Mouse (Mus musculus) lung, postnatal 0 days (tissue): ENCODE data around the gene Pik3r1.

Source experiments
- CTCF ChIP-seq: IDR thresholded peaks from 2 replicates; pipeline ENCODE4 v1.5.1; 2016; ENCODE audit warnings: antibody characterized with exemption, mild to moderate bottlenecking
- EP300 ChIP-seq: IDR thresholded peaks from 2 replicates; pipeline ENCODE4 v1.6.1; 2016; ENCODE audit warnings: antibody characterized with exemption, mild to moderate bottlenecking, control low read depth

DNA sequence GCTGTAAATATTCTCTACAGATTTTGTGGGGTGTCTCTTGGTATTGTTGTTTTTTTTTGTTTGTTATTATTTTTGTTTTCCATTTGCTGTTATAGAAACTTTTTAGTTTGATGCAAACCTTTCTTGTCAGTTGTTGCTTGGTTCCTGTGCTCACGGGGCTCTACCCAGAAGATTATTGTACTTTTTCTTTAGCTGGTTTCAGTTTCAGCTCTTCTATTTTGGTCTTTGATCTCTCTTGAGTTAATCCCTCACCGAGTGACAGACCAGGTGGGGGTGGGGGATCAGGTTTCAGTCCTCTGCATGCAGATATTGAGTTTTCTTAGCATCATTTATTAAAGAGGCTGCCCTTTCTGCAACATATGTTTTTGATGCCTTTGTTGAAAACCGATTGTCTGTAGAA lies 99.2 kb downstream of the Pik3r1 start:
- TF ChIP-seq CTCF, result no peak
- no peak for TF ChIP-seq EP300
